Mouse (Mus musculus): ENCODE results near the gene Zbtb11. TPM values are rescaled to one million over a fixed set of nuclear protein-coding genes. Genes with fewer than 3 reads are reported as not detected.
A peak's percentile ranks its signal among the peaks of the same experiment; 100 is the strongest.
"Not testable (repeated sequence)": the region's sequence is repeated elsewhere in the genome, so short reads cannot be mapped to it uniquely, and the experiment has no call there.

The Zbtb11 gene
- polyA plus RNA-seq, 1 experiment from 2014 or later, result 20.8 TPM

DNA sequence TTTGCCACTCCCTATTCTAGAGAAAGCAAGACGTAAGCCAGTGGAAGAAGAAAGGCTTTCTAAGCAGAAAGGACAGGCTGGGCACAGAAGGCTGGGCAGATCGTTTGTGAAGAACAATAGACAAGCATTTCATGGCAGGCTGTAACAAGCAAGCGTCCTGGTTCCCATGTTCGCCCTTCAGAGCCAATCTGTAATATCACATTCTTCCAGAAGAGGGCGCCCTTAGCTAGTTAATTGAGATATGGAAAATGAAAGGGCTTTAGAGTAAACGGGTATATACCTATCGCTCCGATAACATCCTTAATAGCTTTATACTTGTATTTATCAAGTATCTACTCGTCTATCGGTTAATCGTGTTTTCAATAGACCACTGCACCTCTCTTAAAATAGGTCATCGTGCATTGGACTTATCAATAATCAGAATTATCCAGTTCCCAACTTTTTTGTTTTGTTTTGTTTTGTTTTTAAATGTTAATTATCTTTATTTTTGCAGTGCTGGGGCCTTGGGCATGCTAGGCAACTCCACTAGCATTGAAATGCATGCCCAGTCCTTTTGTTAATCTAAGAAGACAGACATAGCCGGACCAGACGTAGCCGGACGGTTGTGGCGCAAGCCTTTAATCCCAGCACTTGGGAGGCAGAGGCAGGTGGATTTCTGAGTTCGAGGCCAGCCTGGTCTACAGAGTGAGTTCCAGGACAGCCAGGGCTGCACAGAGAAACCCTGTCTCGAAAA lies 22.6 kb upstream of the Zbtb11 start:
- no peak overlapping the region for H3K4me2 ChIP-seq (replicated peaks)
- H3K4me3 ChIP-seq, result 0 out of 2 replicates have a peak overlapping the region, but pooled peaks have one; percentile 3
- H3K36me3 ChIP-seq, result no peaks in the 10 kb centered on the region
- H3K27ac ChIP-seq (replicated peaks), result 0 out of 2 replicates have a peak overlapping the region, but pooled peaks have one; percentile 17
- no peak overlapping the region for H3K9ac ChIP-seq (replicated peaks)
- no peaks in the 10 kb centered on the region for H3K27me3 ChIP-seq
- no peaks in the 10 kb centered on the region; the same call in 1 of the 2 replicates for H3K4me1 ChIP-seq
- ATAC-seq (replicated peaks), result peak; percentile 71
- WGBS, result 39% methylated on average over 19 of the region's 19 CpGs
- H3K9me3 ChIP-seq, result no peaks in the 10 kb centered on the region

DNA sequence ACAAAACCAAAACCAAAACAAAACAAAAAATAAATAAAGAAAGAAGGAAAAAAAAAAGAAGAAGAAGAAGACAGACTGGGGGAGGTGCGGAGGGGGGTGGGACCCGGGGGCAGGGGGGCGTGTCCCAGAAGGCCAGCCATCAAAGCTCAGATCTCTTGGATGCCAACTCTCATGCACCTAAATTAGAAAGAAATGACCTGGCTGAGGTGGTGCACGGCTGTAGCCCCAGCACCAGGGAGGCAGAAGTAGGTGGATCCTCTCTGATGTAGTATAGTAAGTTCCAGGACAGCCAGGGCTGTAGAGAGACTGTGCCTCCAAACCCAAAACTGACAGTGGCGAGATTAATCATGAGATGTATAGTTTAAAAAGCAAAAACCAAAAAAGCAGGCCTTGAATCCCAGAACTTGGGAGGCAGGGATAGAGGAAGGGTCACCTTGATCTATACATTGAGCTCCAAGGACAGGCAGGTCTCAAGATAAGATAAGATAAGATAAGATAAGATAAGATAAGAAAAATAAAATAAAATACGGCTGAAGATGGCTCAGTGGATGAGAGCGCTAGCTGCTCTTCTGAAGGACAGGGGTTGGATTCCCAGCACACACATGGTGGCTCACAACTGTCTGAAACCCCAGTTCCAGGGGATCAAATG lies 21.9 kb upstream of the Zbtb11 start:
- no peak overlapping the region for H3K4me3 ChIP-seq
- H3K27ac ChIP-seq (replicated peaks), result no peak overlapping the region
- no peak overlapping the region for H3K9ac ChIP-seq (replicated peaks)
- H3K36me3 ChIP-seq, result no peaks in the 10 kb centered on the region
- no peak overlapping the region for H3K4me2 ChIP-seq (replicated peaks)
- no peaks in the 10 kb centered on the region; the same call in 1 of the 2 replicates for H3K4me1 ChIP-seq
- 82% methylated on average over 7 of the region's 7 CpGs for WGBS
- no peaks in the 10 kb centered on the region for H3K27me3 ChIP-seq
- no peak for ATAC-seq (replicated peaks)
- H3K9me3 ChIP-seq, result no peaks in the 10 kb centered on the region

DNA sequence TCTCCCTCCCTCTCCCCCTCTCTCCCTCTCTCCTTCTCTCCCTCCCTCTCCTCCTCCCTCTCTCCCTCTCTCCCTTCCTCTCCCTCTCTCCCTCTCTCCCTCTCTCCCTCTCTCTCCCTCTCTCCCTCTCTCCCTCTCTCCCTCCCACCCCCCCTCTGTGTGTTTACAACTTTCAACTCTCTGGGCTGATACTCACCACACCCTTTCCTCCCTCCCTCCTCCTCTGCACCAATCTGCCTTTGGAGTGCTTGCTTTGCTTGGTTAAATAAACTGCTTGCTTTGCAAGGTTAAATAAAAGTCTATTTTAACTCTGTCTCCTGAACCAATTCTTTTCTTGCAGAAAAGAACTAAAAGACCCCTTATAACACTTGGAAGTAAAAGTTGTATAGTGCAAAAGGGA lies 20.9 kb upstream of the Zbtb11 start:
- H3K27me3 ChIP-seq, result no peaks in the 10 kb centered on the region
- no peaks in the 10 kb centered on the region; the same call in 1 of the 2 replicates for H3K4me1 ChIP-seq
- H3K9ac ChIP-seq (replicated peaks), result no peak overlapping the region
- H3K27ac ChIP-seq (replicated peaks), result no peak overlapping the region
- no peak overlapping the region for H3K4me3 ChIP-seq
- no peak overlapping the region for H3K4me2 ChIP-seq (replicated peaks)
- no peaks in the 10 kb centered on the region for H3K36me3 ChIP-seq
- no peak for ATAC-seq (replicated peaks)
- no peaks in the 10 kb centered on the region for H3K9me3 ChIP-seq

DNA sequence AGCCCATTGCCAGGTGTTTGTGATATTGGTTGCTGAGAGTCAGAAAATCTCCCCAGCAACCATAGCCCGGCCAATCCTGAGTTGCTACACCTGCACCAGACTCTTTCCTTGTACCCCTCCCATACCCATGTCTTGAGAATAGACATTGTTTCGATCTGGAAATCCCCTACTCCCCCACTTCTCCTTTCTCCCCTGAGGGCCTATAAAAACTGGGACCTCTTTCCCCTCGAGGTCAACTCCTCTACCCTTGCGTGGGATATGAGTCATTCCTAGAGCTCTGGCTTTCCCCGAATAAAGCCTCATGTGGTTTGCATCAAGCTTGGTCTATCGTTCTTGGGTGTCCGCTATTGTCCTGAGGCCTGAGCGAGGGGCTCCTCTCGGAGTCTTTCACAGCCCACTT lies 19.5 kb upstream of the Zbtb11 start:
- H3K4me2 ChIP-seq (replicated peaks); H3K27me3 ChIP-seq; H3K9ac ChIP-seq (replicated peaks); H3K36me3 ChIP-seq; H3K27ac ChIP-seq (replicated peaks); ATAC-seq (replicated peaks); H3K9me3 ChIP-seq; H3K4me1 ChIP-seq; H3K4me3 ChIP-seq: not testable (repeated sequence)
- whole genome bisulfite sequencing, result 93% methylated on average over 9 of the region's 9 CpGs

DNA sequence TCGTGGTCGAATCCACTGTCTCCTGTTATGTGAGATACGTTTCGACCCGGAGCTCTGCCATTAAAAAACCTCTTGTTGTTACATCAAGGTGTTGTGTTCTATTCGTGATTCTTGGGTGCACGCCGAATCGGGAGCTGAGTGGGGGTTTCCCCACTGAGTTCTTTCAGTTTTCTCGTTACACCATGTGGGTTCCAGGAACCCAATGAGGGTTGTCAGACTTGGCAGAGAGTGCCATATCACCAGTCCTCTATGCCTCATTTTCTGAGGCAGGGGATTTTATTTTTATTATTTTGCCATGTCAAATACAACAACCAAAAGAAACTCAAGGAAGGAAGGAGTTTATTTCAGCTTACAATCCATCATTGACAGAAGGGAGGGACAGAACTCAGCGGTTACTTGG lies 10.6 kb upstream of the Zbtb11 start:
- not testable (repeated sequence) for H3K4me3 ChIP-seq; H3K36me3 ChIP-seq; H3K9me3 ChIP-seq; H3K27ac ChIP-seq (replicated peaks); H3K9ac ChIP-seq (replicated peaks); H3K4me2 ChIP-seq (replicated peaks); ATAC-seq (replicated peaks); H3K27me3 ChIP-seq
- WGBS, result 90% methylated on average over 6 of the region's 11 CpGs
- peaks cover 12% of the 10 kb centered on the region for H3K4me1 ChIP-seq

DNA sequence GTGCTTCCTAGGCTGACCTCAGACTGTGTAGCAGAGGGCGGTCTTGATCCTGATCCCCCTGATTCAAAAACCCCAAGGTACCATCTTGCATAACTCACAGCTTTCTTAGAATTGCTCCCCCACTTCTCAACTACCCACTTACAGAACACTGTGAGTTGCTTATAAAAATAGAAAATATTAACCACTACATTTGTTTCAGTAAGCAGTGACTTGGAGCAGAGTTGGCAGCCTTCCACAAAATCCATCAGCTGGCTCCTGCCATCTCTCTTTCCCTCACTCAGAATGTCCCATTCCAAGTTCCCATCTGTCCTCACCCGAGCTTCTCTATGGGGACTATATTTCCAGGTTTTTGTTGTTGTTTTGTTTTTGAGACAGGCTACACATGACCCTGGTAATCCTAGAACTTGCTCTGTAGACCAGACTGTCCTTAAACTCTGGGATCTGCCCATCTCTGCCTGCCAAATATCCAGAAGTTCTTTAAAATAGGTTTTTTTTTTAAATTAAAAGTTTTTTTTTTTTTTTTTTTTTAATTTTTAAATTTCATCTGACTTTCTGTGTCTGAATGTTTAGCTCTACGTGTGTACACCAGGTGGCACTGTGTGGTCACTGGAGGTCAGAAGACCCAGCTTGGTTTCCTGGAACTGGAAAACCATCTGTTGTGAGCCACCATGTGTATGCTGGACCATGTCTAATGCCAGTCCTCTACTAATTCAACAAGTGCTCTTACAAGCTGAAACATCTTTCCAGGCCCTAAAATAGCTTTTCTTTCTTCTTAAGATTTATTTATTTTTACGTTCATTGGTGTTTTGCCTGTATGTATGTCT lies 9.3 kb upstream of the Zbtb11 start:
- no peaks in the 10 kb centered on the region for H3K27me3 ChIP-seq
- no peak overlapping the region for H3K4me2 ChIP-seq (replicated peaks)
- ATAC-seq (replicated peaks), result no peak
- H3K9ac ChIP-seq (replicated peaks), result no peak overlapping the region
- no peak overlapping the region for H3K27ac ChIP-seq (replicated peaks)
- H3K36me3 ChIP-seq, result peaks cover 10% of the 10 kb centered on the region; the same call in 1 of the 2 replicates
- no peak overlapping the region for H3K4me3 ChIP-seq
- 60% methylated on average over 4 of the region's 4 CpGs for WGBS
- H3K4me1 ChIP-seq, result peaks cover 22% of the 10 kb centered on the region
- no peaks in the 10 kb centered on the region for H3K9me3 ChIP-seq

DNA sequence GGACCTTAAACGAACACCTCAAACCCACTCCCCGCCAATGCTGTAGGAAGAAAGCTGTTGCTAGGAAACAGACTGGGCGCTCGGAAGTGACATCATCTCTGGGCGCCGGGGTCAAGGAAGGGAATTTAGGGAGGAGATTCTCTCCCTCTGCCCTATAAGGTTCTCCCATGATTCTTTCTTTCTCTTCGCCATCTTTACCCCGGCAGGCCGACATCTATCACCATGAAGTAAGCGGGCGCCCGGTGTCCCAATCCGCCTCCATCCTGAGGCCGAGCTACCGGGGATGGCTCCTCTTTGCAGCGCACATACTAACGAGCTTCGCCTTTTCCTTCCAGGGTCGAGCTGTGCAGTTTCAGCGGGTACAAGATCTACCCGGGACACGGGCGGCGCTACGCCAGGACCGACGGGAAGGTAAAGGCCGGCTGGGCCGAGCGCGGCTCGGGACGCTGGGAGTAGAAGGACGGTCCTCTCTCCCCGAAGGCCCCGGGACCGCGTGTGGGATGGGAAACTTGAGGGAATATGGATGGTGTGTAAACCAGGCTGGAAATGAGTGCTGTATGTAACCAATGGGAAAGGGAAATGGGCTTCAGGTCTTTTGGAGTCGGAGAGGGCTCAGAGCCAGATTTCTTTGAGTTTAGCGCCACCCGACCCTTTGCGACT lies 7.3 kb upstream of the Zbtb11 start, which contains the start of gene Rpl24:
Gene Rpl24 (plus strand): TSS at position 64 of the 660 bp plus-strand sequence.
- Histone ChIP-seq H3K9me3 (no peaks in the 10 kb centered on the region), H3K27ac (replicated peaks) (peak within 1 kb of the TSS; percentile 91), H3K4me1 (peaks cover 27% of the 10 kb centered on the region), H3K4me2 (replicated peaks) (peak within 1 kb of the TSS; percentile 70), H3K9ac (replicated peaks) (peak within 1 kb of the TSS; percentile 82), H3K36me3 (peaks cover 30% of the 10 kb centered on the region), H3K27me3 (no peaks in the 10 kb centered on the region), H3K4me3 (peak within 1 kb of the TSS; percentile 85)
- WGBS, result under 1% methylated on average over 42 of the region's 42 CpGs
- ATAC-seq (replicated peaks), result peak; percentile 97

DNA sequence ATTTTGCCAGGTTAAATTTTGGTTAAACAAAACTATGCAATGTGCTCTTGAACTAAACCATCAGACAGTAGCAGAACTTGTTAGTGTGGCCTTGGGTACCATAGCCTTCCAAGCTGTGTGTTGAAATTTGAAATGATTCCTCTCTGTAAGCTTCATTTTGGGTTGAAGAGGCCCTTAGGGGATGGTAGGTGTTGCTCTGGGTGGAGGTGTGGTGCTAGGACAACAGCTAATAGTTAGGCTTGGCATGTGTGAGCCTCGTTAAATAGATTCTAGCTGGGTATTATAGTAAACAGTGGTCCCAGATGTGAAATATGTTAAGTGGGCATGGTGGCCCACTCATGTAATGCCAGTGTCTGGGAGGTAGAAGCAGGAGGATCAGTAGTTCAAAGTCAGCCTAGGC lies 6.5 kb upstream of the Zbtb11 start:
- H3K4me2 ChIP-seq (replicated peaks), result peak overlapping the region; percentile 70
- no peaks in the 10 kb centered on the region for H3K27me3 ChIP-seq
- H3K36me3 ChIP-seq, result peaks cover 39% of the 10 kb centered on the region
- no peak overlapping the region for H3K27ac ChIP-seq (replicated peaks)
- H3K4me3 ChIP-seq, result peak overlapping the region; percentile 85
- no peaks in the 10 kb centered on the region for H3K9me3 ChIP-seq
- H3K9ac ChIP-seq (replicated peaks), result peak overlapping the region; percentile 82
- peaks cover 27% of the 10 kb centered on the region for H3K4me1 ChIP-seq
- ATAC-seq (replicated peaks), result no peak
- 10% methylated on average over 1 of the region's 1 CpGs for WGBS

DNA sequence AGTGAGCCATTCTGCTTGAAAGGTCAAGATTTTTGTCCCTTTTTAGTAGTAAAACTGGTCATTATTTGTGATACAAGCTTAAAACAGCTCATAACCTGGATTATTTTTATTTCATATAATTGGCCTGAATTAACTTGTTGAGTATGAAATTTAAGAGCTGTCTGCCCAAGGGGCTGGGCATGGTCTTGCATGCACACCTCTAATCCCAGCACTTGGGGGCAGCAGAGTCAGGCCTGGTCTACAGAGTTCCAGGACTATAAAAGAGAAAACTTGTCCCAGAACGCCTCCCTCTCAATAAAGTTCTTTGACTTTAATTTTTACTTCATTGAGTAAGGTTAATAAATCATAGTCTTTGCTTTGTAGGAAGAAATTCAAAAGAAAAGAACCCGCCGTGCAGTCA lies 4.5 kb upstream of the Zbtb11 start:
- no peak for ATAC-seq (replicated peaks)
- H3K27ac ChIP-seq (replicated peaks), result no peak overlapping the region

DNA sequence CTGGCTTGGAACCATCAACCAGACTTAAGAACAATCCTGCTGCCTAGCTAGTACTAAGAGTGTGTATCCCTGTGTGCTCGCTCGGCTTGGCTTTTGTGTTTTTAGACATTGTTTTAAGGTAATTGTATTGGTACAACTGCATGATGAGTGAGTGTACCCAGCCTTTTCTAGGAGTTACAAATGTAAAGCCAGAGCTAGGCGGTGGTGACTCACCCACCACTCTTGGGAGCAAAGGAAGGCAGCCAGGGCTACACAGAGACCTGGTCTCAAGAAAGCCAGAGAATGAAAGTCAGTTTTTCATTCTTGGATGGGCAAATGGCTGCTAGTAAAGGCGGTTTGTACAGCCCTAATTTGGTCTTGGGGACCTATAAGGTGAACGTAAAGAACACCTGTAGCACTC lies 3.3 kb upstream of the Zbtb11 start:
- Histone ChIP-seq H3K4me3 (no peak overlapping the region), H3K9ac (replicated peaks) (no peak overlapping the region), H3K27me3 (no peaks in the 10 kb centered on the region), H3K4me1 (peaks cover 46% of the 10 kb centered on the region), H3K36me3 (peaks cover 45% of the 10 kb centered on the region), H3K27ac (replicated peaks) (no peak overlapping the region), H3K9me3 (no peaks in the 10 kb centered on the region), H3K4me2 (replicated peaks) (no peak overlapping the region)
- WGBS, result 87% methylated on average over 5 of the region's 5 CpGs
- ATAC-seq (replicated peaks), result no peak

More for the DNA sequence above, 4.5 kb upstream of the Zbtb11 start:
- Histone ChIP-seq H3K9ac (replicated peaks) (no peak overlapping the region), H3K4me2 (replicated peaks) (no peak overlapping the region), H3K27me3 (no peaks in the 10 kb centered on the region), H3K36me3 (peaks cover 45% of the 10 kb centered on the region), H3K4me3 (no peak overlapping the region), H3K9me3 (no peaks in the 10 kb centered on the region), H3K4me1 (peaks cover 39% of the 10 kb centered on the region)
- 81% methylated on average over 3 of the region's 3 CpGs for WGBS

DNA sequence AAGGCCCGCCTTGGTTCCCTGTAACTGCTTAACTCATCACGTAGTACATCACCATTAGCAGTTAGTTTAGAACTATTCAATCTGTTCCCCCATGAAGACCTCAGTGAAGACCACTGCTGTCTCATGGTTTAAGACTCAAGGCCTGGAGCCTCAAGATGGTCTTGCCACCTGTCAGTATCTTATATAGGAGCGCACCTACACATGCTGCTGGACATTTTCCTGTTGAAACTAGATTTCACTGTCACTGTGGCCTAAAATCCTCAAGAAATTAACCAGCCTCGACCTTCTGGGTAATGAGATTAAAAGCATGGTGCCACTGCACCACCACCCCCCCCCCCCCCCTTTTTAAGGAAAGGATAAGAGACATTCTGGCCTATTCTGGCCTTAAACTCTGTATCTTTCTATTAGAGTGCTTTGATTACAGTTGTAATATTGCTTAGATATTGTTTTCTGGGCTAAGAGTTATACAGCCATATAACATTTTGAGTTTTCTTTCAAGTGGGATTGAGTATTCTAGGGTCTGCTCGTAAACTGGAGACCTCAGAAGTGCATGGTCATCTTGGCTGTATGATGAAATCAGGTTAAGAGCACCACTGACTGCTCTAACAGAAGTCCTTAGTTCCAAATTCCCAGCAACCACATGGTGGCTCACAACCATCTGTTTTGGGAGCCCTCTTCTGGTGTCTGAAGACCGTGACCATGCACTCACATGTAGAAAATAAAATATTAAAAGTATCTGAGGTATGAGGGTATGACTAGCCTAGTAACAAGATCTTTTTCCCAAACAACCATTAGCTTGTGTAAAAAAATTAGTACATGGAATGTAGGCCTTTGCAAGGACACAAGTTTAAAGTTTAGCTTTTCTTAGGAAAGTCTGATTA lies 1.7 kb upstream of the Zbtb11 start:
- no peak overlapping the region for H3K9ac ChIP-seq (replicated peaks)
- no peak for ATAC-seq (replicated peaks)
- WGBS, result 82% methylated on average over 6 of the region's 6 CpGs
- peaks cover 53% of the 10 kb centered on the region for H3K4me1 ChIP-seq
- no peaks in the 10 kb centered on the region for H3K27me3 ChIP-seq
- H3K4me3 ChIP-seq, result no peak overlapping the region
- no peak overlapping the region for H3K4me2 ChIP-seq (replicated peaks)
- H3K36me3 ChIP-seq, result peaks cover 45% of the 10 kb centered on the region
- H3K27ac ChIP-seq (replicated peaks), result no peak overlapping the region
- no peaks in the 10 kb centered on the region for H3K9me3 ChIP-seq
